Mouse (Mus musculus) CH12.LX (cell line): ENCODE data around the gene Txndc9. TPM values are rescaled to one million over a fixed set of nuclear protein-coding genes. Genes with fewer than 3 reads are reported as not detected.

Source experiments
- DNase-seq: peaks from one replicate; pipeline ENCODE4 v3.0.0-alpha.2; 2013; ENCODE audit errors: extremely low read depth
- H3K27ac ChIP-seq: 2 replicates; pipeline ENCODE4 v1.5.1; 2012; ENCODE audit warnings: low read depth, mild to moderate bottlenecking, control low read depth, moderate library complexity; ENCODE audit not compliant: insufficient read depth
- H3K27me3 ChIP-seq: replicated peaks from 2 replicates; pipeline ENCODE3; 2012; ENCODE audit warnings: inconsistent platforms
- H3K36me3 ChIP-seq, 2 experiments: replicated peaks in 1 of 2; 2 replicates each; pipeline versions ENCODE3 to v1.6.1; 2012; ENCODE audit warnings: inconsistent platforms in 1 of 2, low read length in 1 of 2, mild to moderate bottlenecking in 1 of 2, mixed read lengths in 1 of 2, moderate library complexity in 1 of 2; ENCODE audit not compliant: control insufficient read depth in 1 of 2, insufficient read depth in 1 of 2
- H3K4me1 ChIP-seq, 2 experiments: 2 replicates each; pipeline ENCODE4 v1.6.1; 2012; ENCODE audit warnings: inconsistent platforms in 1 of 2, moderate library complexity in 1 of 2; ENCODE audit not compliant: insufficient read depth in 2 of 2, control insufficient read depth in 1 of 2
- H3K4me2 ChIP-seq: 2 replicates; pipeline ENCODE4 v1.6.1; 2012; ENCODE audit warnings: low read depth, mild to moderate bottlenecking, control low read depth; ENCODE audit not compliant: poor library complexity, insufficient read depth, severe bottlenecking
- H3K4me3 ChIP-seq, 3 experiments: fragments of 150-350 bp in 1 of 3; sonication (generic) in 1 of 3; replicated peaks in 1 of 3; 2 replicates each; pipeline versions ENCODE3 to v1.5.1; 2011 to 2012; ENCODE audit warnings: low read depth in 2 of 3, low read length in 2 of 3, mild to moderate bottlenecking in 2 of 3, moderate library complexity in 2 of 3, control low read depth in 1 of 3, improper control_type of control experiment in 1 of 3, inconsistent platforms in 1 of 3, mixed read lengths in 1 of 3; ENCODE audit not compliant: poor library complexity in 1 of 3
- H3K79me2 ChIP-seq: replicated peaks from 2 replicates; pipeline ENCODE4 v1.6.1; 2012; ENCODE audit warnings: mild to moderate bottlenecking, moderate library complexity; ENCODE audit not compliant: control insufficient read depth, poor library complexity, insufficient read depth, severe bottlenecking; ENCODE audit errors: extremely low read depth
- H3K9ac ChIP-seq: 2 replicates; pipeline ENCODE4 v1.6.1; 2012; ENCODE audit warnings: low read depth, mild to moderate bottlenecking, control low read depth, moderate library complexity; ENCODE audit not compliant: insufficient read depth
- H3K9me3 ChIP-seq: replicated peaks from 2 replicates; pipeline ENCODE3; 2012; ENCODE audit warnings: low read length, inconsistent platforms, mixed read lengths
- CHD2 ChIP-seq: IDR thresholded peaks from 2 replicates; pipeline ENCODE4 v1.6.1; 2011; ENCODE audit warnings: low read length, improper control_type of control experiment
- CTCF ChIP-seq, 2 experiments: IDR thresholded peaks in 1 of 2; conservative IDR thresholded peaks in 1 of 2; 2 replicates each; pipeline ENCODE4 v1.5.1; 2011 to 2012; ENCODE audit warnings: low read depth in 2 of 2, low read length in 2 of 2, improper control_type of control experiment in 1 of 2, inconsistent platforms in 1 of 2, mild to moderate bottlenecking in 1 of 2, moderate library complexity in 1 of 2
- E2F4 ChIP-seq: IDR thresholded peaks from 2 replicates; pipeline ENCODE4 v1.6.1; 2011; ENCODE audit warnings: low read depth, low read length, improper control_type of control experiment; ENCODE audit not compliant: insufficient replicate concordance
- ELF1 ChIP-seq: IDR thresholded peaks from 2 replicates; pipeline ENCODE4 v1.6.1; 2014; ENCODE audit warnings: low read depth, mild to moderate bottlenecking, inconsistent platforms, low read length, improper control_type of control experiment
- EP300 ChIP-seq: IDR thresholded peaks from 2 replicates; pipeline ENCODE4 v1.6.1; 2011; ENCODE audit warnings: low read length, improper control_type of control experiment
- GABPA ChIP-seq: IDR thresholded peaks from 2 replicates; pipeline ENCODE4 v1.6.1; 2012; ENCODE audit warnings: low read depth, low read length, improper control_type of control experiment, inconsistent platforms; ENCODE audit not compliant: insufficient replicate concordance
- JUN ChIP-seq: IDR thresholded peaks from 2 replicates; pipeline ENCODE4 v1.6.1; 2011; ENCODE audit warnings: low read depth, mild to moderate bottlenecking, low read length, improper control_type of control experiment, moderate library complexity; ENCODE audit not compliant: insufficient read depth
- JUND ChIP-seq: conservative IDR thresholded peaks from 2 replicates; pipeline ENCODE4 v1.6.1; 2011; ENCODE audit warnings: low read depth, low read length, improper control_type of control experiment
- MYC ChIP-seq: IDR thresholded peaks from 2 replicates; pipeline ENCODE4 v1.6.1; 2011; ENCODE audit warnings: low read depth, mild to moderate bottlenecking, improper control_type of control experiment, low read length
- POLR2A ChIP-seq: IDR thresholded peaks from 2 replicates; pipeline ENCODE4 v1.6.1; 2011; ENCODE audit warnings: low read depth, mild to moderate bottlenecking, improper control_type of control experiment, low read length
- POLR2AphosphoS2 ChIP-seq: IDR thresholded peaks from 2 replicates; pipeline ENCODE4 v1.6.1; 2011; ENCODE audit warnings: low read depth, low read length, improper control_type of control experiment
- RAD21 ChIP-seq: IDR thresholded peaks from 2 replicates; pipeline ENCODE4 v1.6.1; 2011; ENCODE audit warnings: low read depth, mild to moderate bottlenecking, low read length, improper control_type of control experiment, moderate library complexity
- TBP ChIP-seq: conservative IDR thresholded peaks from 2 replicates; pipeline ENCODE4 v1.6.1; 2011; ENCODE audit warnings: low read depth, low read length, improper control_type of control experiment
- TCF12 ChIP-seq: IDR thresholded peaks from 2 replicates; pipeline ENCODE4 v1.6.1; 2014; ENCODE audit warnings: low read depth, mild to moderate bottlenecking, inconsistent platforms, low read length, improper control_type of control experiment
- USF1 ChIP-seq: IDR thresholded peaks from 2 replicates; pipeline ENCODE4 v1.6.1; 2014; ENCODE audit warnings: low read depth, mild to moderate bottlenecking, inconsistent platforms, low read length, improper control_type of control experiment
- ZC3H11A ChIP-seq: IDR thresholded peaks from 2 replicates; pipeline ENCODE4 v1.6.1; 2012; ENCODE audit warnings: low read depth, mild to moderate bottlenecking, inconsistent platforms, low read length, improper control_type of control experiment
- dilution Hi-C: fragments of 300-500 bp; cut with MboI; formaldehyde crosslinking; loops from 2 replicates; pipeline ENCODE4 v1.14.3; 2020; ENCODE audit warnings: low sequenced_read_pairs; ENCODE audit not compliant: extremely low pct_unique_long_range_greater_than_20kb, extremely low pct_ligation_motif_present
- in situ Hi-C: fragments of 300-500 bp; cut with MboI; formaldehyde crosslinking; loops from 3 replicates; pipeline ENCODE4 v1.14.3; 2019; ENCODE audit warnings: low sequenced_read_pairs, low pct_ligation_motif_present, low pct_unique_long_range_greater_than_20kb, mixed read lengths
- polyA plus RNA-seq: library from polyadenylated mRNA; unstranded; fragments of >175 nt; gene quantifications from 2 replicates; pipeline ENCODE4 v1.2.1, GENCODE M21; 2012; ENCODE audit warnings: low read depth; ENCODE audit not compliant: insufficient read length
- total RNA-seq, 2 experiments: library from RNA; depleted of rRNA; stranded (reverse); fragments of 300-350 nt in 1 of 2; fragments of >200 nt in 1 of 2; gene quantifications; 2 replicates each; pipeline ENCODE4 v1.2.3; 2012 to 2014

Gene Txndc9
- total and polyA plus RNA-seq, 3 experiments = 44.1 to 99.5 (median 82.1) TPM

DNA sequence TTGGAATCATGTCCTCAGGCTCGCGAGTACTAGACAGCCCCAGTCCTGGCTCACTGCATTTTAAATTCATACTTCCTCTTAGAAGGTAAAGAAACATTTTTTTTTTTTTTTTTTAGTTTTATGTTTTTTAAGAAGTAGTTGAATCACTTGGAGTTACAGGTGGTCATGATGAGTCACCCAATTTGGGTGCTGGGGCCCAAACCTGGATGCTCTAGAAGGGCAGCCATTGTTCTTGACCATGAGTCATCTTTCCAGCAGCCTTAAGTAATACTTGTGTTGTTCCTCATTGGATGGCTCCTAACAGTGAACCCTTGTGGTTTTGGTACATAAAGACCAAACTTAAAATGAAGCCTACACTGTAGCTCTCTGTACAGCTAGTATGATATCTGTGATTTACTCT lies 41.2 kb upstream of the Txndc9 start:
- dilution Hi-C loops (no loop called here), in situ Hi-C loops (no loop called here)
- Histone ChIP-seq H3K79me2 (no peaks in the 10 kb centered on the region), H3K4me3 (no peak overlapping the region), H3K4me2 (no peak overlapping the region), H3K27me3 (no peaks in the 10 kb centered on the region), H3K27ac (no peak overlapping the region), H3K9ac (no peak overlapping the region), H3K9me3 (no peaks in the 10 kb centered on the region), H3K4me1 (no peaks in the 10 kb centered on the region), H3K36me3 (peaks cover 59 to 93% of the 10 kb centered on the region in 2 experiments)
- no peak for TF ChIP-seq EP300
- no peak for TF ChIP-seq E2F4
- no peak for TF ChIP-seq RAD21
- no peak for TF ChIP-seq MYC
- TF ChIP-seq JUND = no peak
- no peak for TF ChIP-seq ELF1
- TF ChIP-seq TBP = no peak
- TF ChIP-seq POLR2AphosphoS2 = no peak
- TF ChIP-seq TCF12 = no peak
- no peak for TF ChIP-seq CHD2
- no peak for DNase-seq

DNA sequence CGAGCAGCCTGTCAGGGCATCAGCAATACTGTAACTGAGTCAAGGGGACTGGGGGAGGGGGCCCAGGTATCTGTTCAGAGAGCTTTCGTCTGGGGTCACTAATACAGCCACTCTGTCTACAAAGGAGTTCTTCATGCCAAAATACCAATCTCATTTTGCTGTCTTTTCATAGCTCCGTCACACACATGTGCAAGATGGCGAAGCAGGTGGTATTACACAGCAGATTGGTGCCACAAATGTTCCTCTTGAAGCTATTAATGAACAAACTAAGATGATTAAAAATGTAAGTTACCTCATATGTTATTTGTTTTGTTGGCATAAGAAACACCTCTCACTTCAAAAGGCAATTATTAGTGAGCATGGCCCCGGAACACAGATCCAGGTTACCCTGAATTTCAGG lies 39.7 kb upstream of the Txndc9 start:
- dilution Hi-C loops (no loop called here), in situ Hi-C loops (no loop called here)
- Histone ChIP-seq H3K9me3 (no peaks in the 10 kb centered on the region), H3K4me1 (no peaks in the 10 kb centered on the region), H3K4me3 (no peak overlapping the region), H3K27me3 (no peaks in the 10 kb centered on the region), H3K27ac (no peak overlapping the region), H3K36me3 (peaks cover 64 to 93% of the 10 kb centered on the region in 2 experiments), H3K4me2 (no peak overlapping the region), H3K9ac (no peak overlapping the region), H3K79me2 (no peaks in the 10 kb centered on the region)
- TF ChIP-seq MYC = no peak
- no peak for TF ChIP-seq POLR2A
- no peak for TF ChIP-seq E2F4
- no peak for TF ChIP-seq JUN
- TF ChIP-seq RAD21 = no peak
- TF ChIP-seq GABPA = no peak
- no peak for DNase-seq

DNA sequence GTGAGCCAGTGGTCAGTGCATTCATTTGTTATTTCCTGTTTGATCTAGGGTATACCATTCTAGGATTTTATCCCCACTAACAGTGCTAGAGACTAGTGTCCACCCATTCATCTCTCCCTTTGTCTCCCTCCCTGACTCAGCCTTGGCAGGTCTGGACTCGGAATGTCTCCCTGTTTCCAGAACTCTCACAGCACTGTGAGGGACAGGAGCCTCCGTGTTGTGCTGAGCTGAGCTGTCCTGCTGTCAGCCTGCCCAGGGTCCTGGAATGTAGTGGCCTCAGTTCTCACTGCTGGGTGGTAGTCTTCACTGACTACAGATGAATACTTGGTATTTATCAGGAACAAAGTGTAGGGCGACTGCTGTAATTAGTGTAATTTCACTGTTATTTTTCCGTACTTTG lies 37.8 kb upstream of the Txndc9 start:
- DNase-seq = no peak
- TF ChIP-seq ZC3H11A (no peak), USF1 (no peak), JUND (no peak), POLR2AphosphoS2 (no peak), EP300 (no peak), TCF12 (no peak), CTCF (conservative IDR thresholded peaks at IDR 0.05 in 1 of 2, IDR thresholded peaks at IDR 0.05 in 1 of 2; ENCODE audit: low read depth in 2 of 2, low read length in 2 of 2) (no peak)
- H3K36me3 ChIP-seq = peaks cover 61 to 93% of the 10 kb centered on the region in 2 experiments
- no peak overlapping the region for H3K4me3 ChIP-seq
- H3K27me3 ChIP-seq = no peaks in the 10 kb centered on the region
- H3K4me1 ChIP-seq = no peaks in the 10 kb centered on the region
- H3K4me2 ChIP-seq = no peak overlapping the region
- in situ Hi-C loops = no loop called here
- no peak overlapping the region for H3K27ac ChIP-seq
- no peaks in the 10 kb centered on the region for H3K79me2 ChIP-seq
- H3K9me3 ChIP-seq = no peaks in the 10 kb centered on the region
- dilution Hi-C loops = no loop called here
- no peak overlapping the region for H3K9ac ChIP-seq
